Mouse (Mus musculus) forebrain, embryonic 16.5 days (tissue): ENCODE measurements around the gene Bach2. TPM values are rescaled to one million over a fixed set of nuclear protein-coding genes. Genes with fewer than 3 reads are reported as not detected.
A peak's percentile ranks its signal among the peaks of the same experiment; 100 is the strongest.

Experiments
- ATAC-seq: fragments of 200-750 bp; cut with Nextera tagmentation; 2 replicates; pipeline ENCODE4 v1.8.0; 2017; ENCODE audit warnings: mild to moderate bottlenecking, moderate library complexity
- H3K27ac ChIP-seq: fragments of 300-500 bp; sonication (generic); 2 replicates; pipeline ENCODE4 v1.5.1; 2014; ENCODE audit warnings: low read length, control low read depth
- H3K27me3 ChIP-seq: fragments of 300-500 bp; sonication (generic); replicated peaks from 2 replicates; pipeline ENCODE4 v1.6.1; 2014; ENCODE audit warnings: low read length; ENCODE audit not compliant: control insufficient read depth, insufficient read depth
- H3K36me3 ChIP-seq: fragments of 300-500 bp; sonication (generic); 2 replicates; pipeline ENCODE4 v1.6.1; 2014; ENCODE audit not compliant: control insufficient read depth, insufficient read depth
- H3K4me1 ChIP-seq: fragments of 300-500 bp; sonication (generic); replicated peaks from 2 replicates; pipeline ENCODE4 v1.6.1; 2014; ENCODE audit warnings: low read length; ENCODE audit not compliant: control insufficient read depth, insufficient read depth
- H3K4me2 ChIP-seq: fragments of 300-500 bp; sonication (generic); 2 replicates; pipeline ENCODE4 v1.6.1; 2014; ENCODE audit warnings: mild to moderate bottlenecking, low read length, control low read depth
- H3K4me3 ChIP-seq: fragments of 300-500 bp; sonication (generic); replicated peaks from 2 replicates; pipeline ENCODE4 v1.5.1; 2014; ENCODE audit warnings: mild to moderate bottlenecking, low read length, control low read depth
- H3K9ac ChIP-seq: fragments of 300-500 bp; sonication (generic); replicated peaks from 2 replicates; pipeline ENCODE4 v1.6.1; 2014; ENCODE audit warnings: low read depth, low read length, control low read depth
- H3K9me3 ChIP-seq: fragments of 300-500 bp; sonication (generic); 2 replicates; pipeline ENCODE4 v1.6.1; 2016; ENCODE audit warnings: low read length; ENCODE audit not compliant: control insufficient read depth
- WGBS: fragments of 180-500 bp; shearing (Covaris S2); extraction: QIAGEN DNeasy Blood & Tissue Kit; methylation state at CpG from one replicate; pipeline ENCODE4 v1.1.7; 2014; 5-methylcytosine and 5-hydroxymethylcytosine counted together
- polyA plus RNA-seq: library from polyadenylated mRNA; unstranded; fragments of >200 nt; fragmentation: Nextera tagmentation; extraction: Ambion mirVana; gene quantifications from 2 replicates; pipeline ENCODE4 v1.2.1, GENCODE M21; 2015

Bach2 gene
- polyA plus RNA-seq, 1 experiment from 2014 or later = 33.3 TPM

DNA sequence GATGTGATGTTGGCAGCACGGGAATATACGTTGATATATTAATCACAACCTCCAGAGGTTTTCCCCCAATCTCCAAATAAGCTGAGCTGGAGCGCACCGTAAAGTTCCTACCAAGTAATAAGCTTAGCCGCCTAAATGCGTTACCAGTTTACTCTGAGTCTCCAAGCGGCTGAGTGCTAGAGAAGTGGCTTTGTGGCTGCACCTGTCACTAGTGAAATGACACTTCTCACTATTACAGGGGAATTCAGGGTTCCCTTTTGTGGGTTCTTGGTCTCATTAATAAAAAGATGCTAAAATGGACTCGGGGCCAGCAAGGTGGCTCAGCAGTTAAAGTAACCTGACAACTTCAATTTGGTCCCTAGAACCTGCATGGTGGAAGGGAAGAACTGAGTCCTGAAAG, 183.0 kb downstream of the Bach2 start:
- 80% methylated on average over 8 of the region's 8 CpGs for WGBS
- Histone ChIP-seq H3K4me2 (no peak overlapping the region), H3K27me3 (no peaks in the 10 kb centered on the region), H3K4me3 (no peak overlapping the region), H3K9ac (no peak overlapping the region), H3K9me3 (no peaks in the 10 kb centered on the region), H3K27ac (no peak overlapping the region), H3K4me1 (peaks cover 19% of the 10 kb centered on the region), H3K36me3 (no peaks in the 10 kb centered on the region)
- ATAC-seq = no peak

GRCm38 (mm10) chr4:32422427-32422826, 183.8 kb downstream of the Bach2 start:
- H3K4me2 ChIP-seq = no peak overlapping the region
- H3K4me3 ChIP-seq = no peak overlapping the region
- no peaks in the 10 kb centered on the region for H3K9me3 ChIP-seq
- H3K27ac ChIP-seq = peak overlapping the region; percentile 77
- H3K36me3 ChIP-seq = no peaks in the 10 kb centered on the region
- ATAC-seq = peak; percentile 57
- 39% methylated on average over 4 of the region's 4 CpGs for WGBS
- no peaks in the 10 kb centered on the region for H3K27me3 ChIP-seq
- no peak overlapping the region for H3K9ac ChIP-seq
- H3K4me1 ChIP-seq = peaks cover 19% of the 10 kb centered on the region

GRCm38 (mm10) chr4:32423667-32424066, 185.1 kb downstream of the Bach2 start:
- Histone ChIP-seq H3K9ac (no peak overlapping the region), H3K27me3 (no peaks in the 10 kb centered on the region), H3K4me2 (no peak overlapping the region), H3K4me3 (no peak overlapping the region), H3K9me3 (no peaks in the 10 kb centered on the region), H3K27ac (no peak overlapping the region), H3K36me3 (no peaks in the 10 kb centered on the region), H3K4me1 (peaks cover 26% of the 10 kb centered on the region)
- 86% methylated on average over 5 of the region's 5 CpGs for WGBS
- ATAC-seq = no peak

DNA sequence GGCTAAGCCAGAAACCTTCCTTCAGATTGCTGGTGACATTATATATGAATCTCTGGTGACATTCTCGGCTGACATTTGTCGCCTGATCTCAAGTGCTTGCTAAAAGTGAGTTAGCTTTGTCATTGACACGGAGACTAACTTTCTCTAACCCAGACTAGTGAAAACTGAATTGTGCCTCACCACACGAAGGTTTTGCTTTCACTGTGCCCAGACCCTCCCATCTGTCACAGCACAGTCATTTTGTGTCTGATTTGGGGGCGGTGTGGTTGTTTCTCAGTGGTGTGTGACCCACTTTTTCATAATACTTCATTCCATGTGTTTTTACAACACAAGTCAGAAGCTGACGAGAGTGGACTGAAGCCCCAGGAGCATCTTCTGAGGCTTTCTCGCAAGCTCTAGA, 185.8 kb downstream of the Bach2 start:
- ATAC-seq = no peak
- Histone ChIP-seq H3K27me3 (no peaks in the 10 kb centered on the region), H3K9me3 (no peaks in the 10 kb centered on the region), H3K27ac (no peak overlapping the region), H3K9ac (no peak overlapping the region), H3K4me1 (peaks cover 33% of the 10 kb centered on the region), H3K4me3 (no peak overlapping the region), H3K4me2 (no peak overlapping the region), H3K36me3 (no peaks in the 10 kb centered on the region)
- WGBS = 69% methylated on average over 7 of the region's 7 CpGs

DNA sequence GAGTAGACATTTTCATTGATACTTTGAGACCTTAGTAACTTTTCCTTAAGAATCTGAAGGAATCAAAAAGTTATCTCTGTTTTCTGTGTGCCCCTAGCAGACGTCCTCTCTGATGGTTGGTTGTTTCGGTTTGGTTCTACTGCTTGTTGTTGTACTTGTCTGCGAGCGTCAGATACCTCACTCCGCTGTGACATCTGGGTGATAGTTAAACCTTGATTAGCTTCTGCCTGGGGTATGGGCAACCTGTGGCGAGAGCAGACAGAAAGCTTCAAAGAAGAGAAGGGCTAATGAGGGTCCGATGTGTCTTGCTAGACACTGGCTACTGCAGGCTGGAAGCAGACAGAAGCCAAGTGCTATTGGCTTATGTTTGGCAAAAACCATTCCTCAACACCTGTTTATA, 186.5 kb downstream of the Bach2 start:
- no peak overlapping the region for H3K4me2 ChIP-seq
- no peaks in the 10 kb centered on the region for H3K27me3 ChIP-seq
- H3K36me3 ChIP-seq = no peaks in the 10 kb centered on the region
- no peak overlapping the region for H3K9ac ChIP-seq
- H3K4me1 ChIP-seq = peaks cover 38% of the 10 kb centered on the region
- no peaks in the 10 kb centered on the region for H3K9me3 ChIP-seq
- 76% methylated on average over 7 of the region's 7 CpGs for WGBS
- no peak overlapping the region for H3K27ac ChIP-seq
- no peak overlapping the region for H3K4me3 ChIP-seq
- no peak for ATAC-seq

DNA sequence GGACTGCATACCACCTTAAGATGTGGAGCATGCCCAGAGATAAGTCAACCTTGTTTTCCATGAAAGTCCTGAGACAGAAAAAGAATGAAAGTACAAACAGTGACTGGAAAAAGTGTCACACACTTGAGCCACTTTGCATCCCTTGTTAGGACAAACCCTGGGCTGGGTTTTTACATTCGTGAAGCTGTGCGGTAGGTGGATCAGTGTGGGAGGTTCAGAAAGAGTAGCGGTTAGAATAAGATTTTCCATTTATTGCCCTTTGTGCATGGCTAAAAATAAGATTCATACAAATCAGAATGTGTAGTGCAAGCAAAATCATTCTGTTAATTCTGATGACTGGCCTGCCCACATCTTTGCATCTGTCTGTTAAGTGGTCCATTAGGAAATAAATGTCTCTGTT, 187.0 kb downstream of the Bach2 start:
- H3K9me3 ChIP-seq = no peaks in the 10 kb centered on the region
- no peak overlapping the region for H3K9ac ChIP-seq
- no peak overlapping the region for H3K4me2 ChIP-seq
- no peak overlapping the region for H3K27ac ChIP-seq
- H3K4me1 ChIP-seq = peaks cover 44% of the 10 kb centered on the region
- no peak overlapping the region for H3K4me3 ChIP-seq
- no peaks in the 10 kb centered on the region for H3K27me3 ChIP-seq
- H3K36me3 ChIP-seq = no peaks in the 10 kb centered on the region
- WGBS = 82% methylated on average over 3 of the region's 3 CpGs
- ATAC-seq = no peak

DNA sequence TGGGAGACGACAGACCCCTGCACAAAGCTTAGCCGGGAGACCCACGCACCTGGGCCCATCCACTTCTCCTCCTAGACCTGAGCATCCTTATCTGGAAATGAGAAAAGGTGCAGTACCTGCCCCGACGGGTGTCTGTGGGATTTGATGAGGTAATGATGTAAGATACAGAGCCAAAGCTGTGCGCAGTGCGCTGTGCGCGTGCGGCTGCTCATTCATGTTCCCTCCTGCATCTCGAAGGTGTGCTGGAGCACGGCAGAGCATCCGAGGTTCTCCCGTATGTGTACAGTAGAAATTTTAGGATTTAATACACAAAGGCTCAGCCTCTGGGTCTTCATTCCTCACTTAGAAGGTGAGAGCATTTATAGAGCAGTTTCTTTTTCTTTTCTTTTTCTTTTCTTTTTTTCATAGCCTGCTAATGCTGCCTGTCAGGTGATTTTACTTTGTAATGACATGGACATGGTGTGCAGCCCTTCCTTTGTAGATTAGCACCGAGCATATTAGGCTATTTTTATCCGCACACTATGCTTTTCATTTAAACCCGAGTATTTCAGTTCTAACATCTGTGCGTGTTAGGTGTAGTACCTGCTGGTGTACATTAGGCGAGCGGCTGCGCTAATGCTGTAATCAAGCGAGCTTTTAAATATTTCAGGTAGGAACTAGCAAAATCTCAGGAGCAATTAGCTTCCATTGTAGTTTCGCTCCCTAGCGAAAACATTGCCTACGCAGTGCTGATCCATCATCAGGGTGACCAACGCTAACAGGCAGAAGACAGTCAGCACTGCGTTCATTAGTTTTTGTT, 188.4 kb downstream of the Bach2 start:
- no peak overlapping the region for H3K4me2 ChIP-seq
- H3K4me3 ChIP-seq = no peak overlapping the region
- H3K27ac ChIP-seq = peak overlapping the region; percentile 0; the same call in 1 of the 2 replicates
- no peaks in the 10 kb centered on the region for H3K27me3 ChIP-seq
- H3K4me1 ChIP-seq = peaks cover 54% of the 10 kb centered on the region
- H3K9ac ChIP-seq = no peak overlapping the region
- no peaks in the 10 kb centered on the region for H3K36me3 ChIP-seq
- WGBS = 76% methylated on average over 27 of the region's 27 CpGs
- peak; percentile 21; the same call in 1 of the 2 replicates for ATAC-seq
- H3K9me3 ChIP-seq = no peaks in the 10 kb centered on the region

DNA sequence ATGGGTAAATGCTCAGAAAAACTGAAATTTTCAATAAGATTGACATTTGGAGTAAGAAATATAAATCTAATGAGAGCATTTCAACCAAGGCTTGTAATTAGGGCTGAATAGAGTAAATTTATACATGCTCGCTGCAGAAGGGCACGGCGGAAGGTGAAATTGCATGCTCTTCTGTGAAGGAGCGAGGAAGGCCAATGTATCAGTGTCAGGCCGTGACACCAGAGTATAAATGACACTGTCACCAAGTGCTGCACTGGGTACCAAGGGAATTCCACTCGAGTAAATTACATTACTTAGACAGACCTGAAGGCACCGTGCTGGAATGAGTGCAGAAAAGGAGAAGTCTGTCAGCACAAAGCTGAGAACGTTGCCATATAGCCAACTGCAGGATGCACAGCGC, 190.1 kb downstream of the Bach2 start:
- no peak for ATAC-seq
- Histone ChIP-seq H3K27ac (no peak overlapping the region; the same call in 1 of the 2 replicates), H3K36me3 (no peaks in the 10 kb centered on the region), H3K4me3 (no peak overlapping the region), H3K4me1 (peaks cover 59% of the 10 kb centered on the region), H3K27me3 (no peaks in the 10 kb centered on the region), H3K4me2 (no peak overlapping the region), H3K9ac (no peak overlapping the region), H3K9me3 (no peaks in the 10 kb centered on the region)
- WGBS = 52% methylated on average over 9 of the region's 9 CpGs

- peaks cover 59% of the 10 kb centered on the region for H3K4me1 ChIP-seq
- no peaks in the 10 kb centered on the region for H3K36me3 ChIP-seq
- H3K9ac ChIP-seq = no peak overlapping the region
- ATAC-seq = no peak
- H3K27me3 ChIP-seq = no peaks in the 10 kb centered on the region
- WGBS = 69% methylated on average over 11 of the region's 11 CpGs
- no peak overlapping the region for H3K4me3 ChIP-seq
- H3K9me3 ChIP-seq = no peaks in the 10 kb centered on the region
- no peak overlapping the region for H3K27ac ChIP-seq
- no peak overlapping the region for H3K4me2 ChIP-seq
Observed at GRCm38 (mm10) chr4:32430136-32430535, 191.5 kb downstream of the Bach2 start.
